Mouse (Mus musculus): ENCODE results near the gene Wdr60. TPM values are rescaled to one million over a fixed set of nuclear protein-coding genes. Genes with fewer than 3 reads are reported as not detected.
A peak's percentile ranks its signal among the peaks of the same experiment; 100 is the strongest.
"Not testable (repeated sequence)": the region's sequence is repeated elsewhere in the genome, so short reads cannot be mapped to it uniquely, and the experiment has no call there.

Gene Wdr60
- 10 to 100 TPM; 14.8 to 16.7 TPM for total RNA-seq (2021)
- long read RNA-seq, experiment 1, transcript Wdr60-201 (22 exons, 3,721 nt), result major isoform, 17 of 37 reads
- long read RNA-seq, experiment 1, partial matches to known transcripts, result 3 of 37 reads
- long read RNA-seq, experiment 1, other reads (novel, unspliced or antisense), result 17 of 37 reads
- long read RNA-seq, experiment 2, transcript Wdr60-201 (22 exons, 3,721 nt), result major isoform, 5 of 20 reads
- long read RNA-seq, experiment 2, partial matches to known transcripts, result 5 of 20 reads
- long read RNA-seq, experiment 2, other reads (novel, unspliced or antisense), result 10 of 20 reads

DNA sequence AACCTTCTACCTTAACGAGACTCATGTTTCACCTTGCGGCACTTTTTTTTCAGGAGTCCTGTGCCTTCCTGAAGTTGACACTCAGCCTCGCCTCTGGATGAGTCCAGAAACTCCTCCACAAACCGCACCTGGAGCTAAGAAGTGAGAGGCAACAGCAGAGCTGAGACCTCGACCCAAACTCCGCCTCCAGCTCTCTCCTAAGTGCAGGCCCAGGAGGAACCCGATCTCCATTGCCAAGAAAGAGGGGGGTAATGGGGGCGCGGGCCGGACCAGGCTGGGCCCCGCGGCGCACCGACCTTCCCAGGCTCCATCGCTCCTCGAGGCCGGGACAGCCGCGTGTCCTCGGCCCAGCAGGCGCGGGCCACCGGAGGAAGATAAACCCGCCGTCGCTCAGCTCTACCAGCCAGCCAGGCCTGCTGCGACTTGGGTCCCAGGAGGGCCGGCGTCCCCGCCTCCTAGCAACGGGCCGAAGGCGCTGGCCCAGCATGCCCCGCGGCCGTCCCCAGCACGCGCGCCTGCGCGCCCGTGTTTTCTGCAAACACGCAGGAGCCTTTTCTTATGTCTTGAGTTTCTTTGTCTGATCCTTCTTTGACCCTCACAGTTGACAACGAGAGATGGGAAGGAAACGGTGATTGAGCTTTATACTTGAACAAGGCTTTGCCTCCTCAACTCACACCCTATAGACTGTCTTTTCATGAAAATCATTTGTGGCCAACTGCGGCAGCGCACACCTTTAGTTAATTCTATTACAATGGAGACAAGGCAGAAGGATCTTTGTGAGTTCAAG, at the start of gene Wdr60:
Gene Wdr60 (minus strand): TSS at position 468 of the 787 bp plus-strand sequence.
- peak; percentile 90 for DNase-seq (ENCODE audit: low spot score)

GRCm38 (mm10) chr12:116308612-116309011, 45.8 kb upstream of the Wdr60 start:
- no peak for DNase-seq (ENCODE audit: low spot score)

DNA sequence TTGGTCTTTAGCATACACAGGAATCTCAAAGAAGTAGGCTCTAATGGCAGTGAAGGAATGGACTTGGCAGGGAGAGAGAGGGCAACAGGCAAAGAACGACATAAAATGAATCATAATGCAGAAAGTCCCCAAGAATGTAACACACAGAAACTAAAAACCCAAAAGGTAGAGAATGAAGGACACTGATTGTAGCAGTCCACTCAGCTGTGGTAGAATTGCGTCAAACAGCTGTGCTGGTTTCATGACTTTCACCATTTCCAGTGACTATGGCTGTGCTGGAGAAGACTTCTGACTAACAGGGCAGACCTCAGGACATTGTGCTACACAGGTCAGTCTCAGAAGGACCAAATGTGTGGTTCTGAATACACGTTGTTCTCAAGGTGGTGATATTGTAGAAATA, 45.0 kb upstream of the Wdr60 start:
- no peak for DNase-seq (ENCODE audit: low spot score)

DNA sequence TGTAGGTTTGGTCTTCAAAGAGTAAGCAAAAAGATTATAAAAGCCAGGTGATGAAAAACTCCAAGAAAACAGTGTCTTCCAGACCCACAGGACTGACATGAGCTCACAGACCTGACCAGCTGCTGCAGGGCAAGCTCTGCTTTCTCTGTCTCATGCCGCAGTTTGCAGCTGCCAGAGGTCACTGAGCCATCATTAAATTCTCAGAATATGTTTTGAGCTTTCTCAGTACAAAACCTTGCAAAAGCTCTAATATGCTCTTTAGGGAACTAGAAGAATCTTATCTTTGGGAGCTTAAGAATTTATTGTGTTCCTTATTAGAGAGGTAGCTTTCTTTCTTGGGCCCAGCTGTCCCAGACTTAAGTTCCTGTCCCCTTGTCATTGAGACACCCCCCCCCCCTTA, 43.2 kb upstream of the Wdr60 start:
- DNase-seq (ENCODE audit: low spot score), result peak; percentile 7

- DNase-seq (ENCODE audit: low spot score), result no peak
Observed at GRCm38 (mm10) chr12:116302181-116302580, 39.4 kb upstream of the Wdr60 start.

GRCm38 (mm10) chr12:116299906-116300305, 37.1 kb upstream of the Wdr60 start:
- DNase-seq (ENCODE audit: low spot score), result no peak

GRCm38 (mm10) chr12:116293599-116294292, 30.9 kb upstream of the Wdr60 start:
- no peak for DNase-seq (ENCODE audit: low spot score)

DNA sequence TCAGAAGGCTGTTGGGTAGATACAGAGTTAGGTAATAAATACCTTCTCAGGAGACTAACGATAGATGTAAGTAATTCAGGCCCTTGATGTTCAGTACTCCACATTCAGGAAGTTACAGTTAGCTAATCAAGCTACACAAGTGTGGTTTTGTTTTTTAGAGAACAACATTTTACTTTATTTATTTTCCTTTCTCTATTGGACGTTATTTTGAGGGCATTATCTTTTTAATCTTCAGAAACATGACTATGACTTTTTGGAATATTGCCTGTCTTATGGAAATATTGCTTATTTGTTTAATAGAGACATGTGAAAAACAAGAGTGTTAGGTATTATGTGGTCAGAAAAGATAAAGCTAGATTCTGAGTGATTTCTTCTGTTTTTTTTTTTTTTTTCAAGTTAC, 30.4 kb upstream of the Wdr60 start:
- no peak for DNase-seq (ENCODE audit: low spot score)

GRCm38 (mm10) chr12:116283511-116283910, 20.7 kb upstream of the Wdr60 start:
- DNase-seq (ENCODE audit: low spot score), result no peak

- DNase-seq (ENCODE audit: low spot score), result no peak
Observed at GRCm38 (mm10) chr12:116282856-116283255, 20.0 kb upstream of the Wdr60 start.

DNA sequence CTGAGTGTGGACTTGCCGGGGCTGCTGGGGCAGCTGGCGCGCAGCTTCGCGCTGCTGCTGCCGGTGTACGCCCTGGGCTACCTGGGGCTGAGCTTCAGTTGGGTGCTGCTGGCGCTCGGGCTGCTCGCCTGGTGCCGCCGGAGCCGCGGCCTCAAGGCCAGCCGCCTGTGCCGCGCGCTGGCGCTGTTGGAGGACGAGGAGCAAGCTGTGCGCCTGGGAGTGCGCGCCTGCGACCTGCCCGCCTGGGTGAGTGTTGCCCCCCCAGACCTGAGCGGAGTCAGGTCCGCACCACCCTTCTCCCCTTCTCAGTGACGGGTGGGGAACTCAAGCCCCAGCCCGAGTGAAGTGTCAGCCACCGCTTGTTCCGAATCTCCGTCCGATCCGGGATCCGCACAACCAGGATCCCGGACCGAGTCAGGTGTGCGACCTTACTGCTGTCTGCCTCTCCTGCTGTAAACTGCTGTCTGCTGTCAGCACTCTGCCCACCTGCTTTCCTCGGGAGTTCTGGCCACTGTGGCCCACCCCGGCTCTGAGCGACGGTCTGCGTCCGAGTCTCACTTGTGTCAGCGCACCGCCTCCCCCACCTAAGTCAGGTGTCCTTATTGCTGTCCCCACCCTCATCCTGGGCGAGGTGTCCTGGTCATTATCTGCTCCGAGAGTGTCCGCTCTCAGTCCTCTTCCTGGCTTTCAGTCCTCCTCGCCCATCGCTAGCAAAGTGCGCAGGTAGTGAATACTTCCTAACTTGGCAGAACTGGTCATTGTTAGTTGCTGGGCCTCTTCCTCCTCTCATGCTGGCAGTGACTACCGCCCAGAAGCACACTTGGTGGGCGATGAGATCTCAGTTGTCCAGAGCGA, 18.8 kb upstream of the Wdr60 start:
- peak; percentile 17 for DNase-seq (ENCODE audit: low spot score)

DNA sequence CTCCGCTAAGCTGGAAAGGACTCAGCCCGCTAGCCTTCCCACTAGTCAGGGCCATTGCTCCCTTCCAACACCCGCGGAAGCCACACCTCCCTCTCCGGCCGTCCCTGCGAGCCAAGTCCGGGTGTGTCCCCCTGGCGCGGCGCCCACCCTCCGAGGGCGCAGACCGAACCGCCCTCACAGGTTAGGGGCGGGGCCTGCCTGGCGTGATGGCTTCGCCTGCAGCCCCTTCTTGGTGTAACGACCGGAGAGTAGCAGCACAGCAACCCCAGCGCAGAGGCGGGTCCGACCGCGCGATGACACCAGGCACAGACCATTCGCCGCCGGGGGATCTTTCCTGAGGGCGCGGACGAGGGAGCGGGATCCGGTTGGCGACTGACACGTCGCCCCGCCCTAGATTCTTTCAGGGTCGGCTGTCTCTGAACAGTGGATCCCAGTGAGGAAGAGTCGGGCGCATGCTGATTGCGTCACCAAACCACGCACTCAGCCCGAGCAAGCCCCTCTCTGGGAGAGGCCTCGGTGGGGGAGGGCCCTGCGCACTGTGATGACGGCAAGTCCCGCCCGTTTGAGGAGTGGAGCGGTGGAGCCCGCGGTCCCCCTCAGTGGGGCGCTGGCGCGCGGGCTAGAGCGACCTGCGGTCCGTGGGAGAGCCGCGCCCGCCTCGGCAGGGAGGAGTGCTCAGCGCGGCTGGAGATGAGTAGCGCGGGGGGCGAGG, 18.0 kb upstream of the Wdr60 start, which contains the start of gene Esyt2:
Gene Esyt2 (plus strand): TSS at position 544 of the 712 bp plus-strand sequence.
- peak; percentile 100 for DNase-seq (ENCODE audit: low spot score)

DNA sequence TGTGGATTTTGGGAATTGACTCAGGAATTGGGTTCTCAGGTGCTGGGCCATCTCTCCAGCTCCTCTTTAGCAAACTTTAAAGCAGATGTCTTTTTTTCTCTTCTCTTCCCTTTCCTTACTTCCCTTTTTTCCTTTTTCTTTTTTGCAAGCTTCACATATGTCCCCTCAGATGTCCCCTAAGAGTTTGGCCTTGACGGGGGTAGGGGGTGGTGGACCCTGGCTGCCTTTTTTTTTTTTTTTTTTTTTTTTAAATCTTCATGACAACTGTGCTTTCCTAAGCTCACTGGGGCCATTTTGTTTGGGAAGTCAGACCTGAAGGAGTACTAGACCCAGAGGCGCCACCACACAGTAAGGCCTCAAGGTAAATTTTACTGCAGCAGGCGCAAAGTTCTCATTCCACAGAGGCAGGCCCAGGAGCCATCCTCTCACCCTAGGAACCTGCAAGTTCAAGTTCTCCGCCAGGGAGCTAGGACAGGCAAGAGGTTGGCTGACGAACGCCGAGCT, 17.4 kb upstream of the Wdr60 start:
- DNase-seq (ENCODE audit: low spot score), result no peak

DNA sequence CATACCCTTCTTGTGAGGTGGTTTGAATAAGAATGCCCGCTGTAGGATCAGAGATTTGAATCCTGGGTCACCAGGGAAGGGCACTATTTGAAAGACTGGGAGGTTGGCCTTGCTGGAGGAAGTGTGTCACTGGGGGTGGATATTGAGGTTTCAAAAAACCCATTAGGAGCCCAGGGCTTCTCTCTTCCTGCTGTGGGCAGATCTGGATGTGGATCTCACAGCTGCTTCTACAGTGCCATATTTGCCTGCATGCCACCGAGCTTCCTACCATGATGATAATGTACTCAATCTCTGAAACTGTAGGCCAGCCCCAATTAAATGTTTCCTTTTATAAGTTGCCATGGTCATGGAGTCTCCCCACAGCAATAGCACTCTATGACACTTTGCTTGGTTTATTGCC, 16.4 kb upstream of the Wdr60 start:
- no peak for DNase-seq (ENCODE audit: low spot score)

- no peak for DNase-seq (ENCODE audit: low spot score)
Observed at GRCm38 (mm10) chr12:116278541-116278940, 15.7 kb upstream of the Wdr60 start.

GRCm38 (mm10) chr12:116276961-116277360, 14.1 kb upstream of the Wdr60 start:
- DNase-seq (ENCODE audit: low spot score), result no peak

- no peak for DNase-seq (ENCODE audit: low spot score)
Observed at GRCm38 (mm10) chr12:116275631-116276030, 12.8 kb upstream of the Wdr60 start.

- not testable (repeated sequence) for DNase-seq (ENCODE audit: low spot score)
Observed at GRCm38 (mm10) chr12:116275086-116275485, 12.3 kb upstream of the Wdr60 start, which contains the start of gene Gm11027. Gm11027 (plus strand) TSS chr12:116275386.

DNA sequence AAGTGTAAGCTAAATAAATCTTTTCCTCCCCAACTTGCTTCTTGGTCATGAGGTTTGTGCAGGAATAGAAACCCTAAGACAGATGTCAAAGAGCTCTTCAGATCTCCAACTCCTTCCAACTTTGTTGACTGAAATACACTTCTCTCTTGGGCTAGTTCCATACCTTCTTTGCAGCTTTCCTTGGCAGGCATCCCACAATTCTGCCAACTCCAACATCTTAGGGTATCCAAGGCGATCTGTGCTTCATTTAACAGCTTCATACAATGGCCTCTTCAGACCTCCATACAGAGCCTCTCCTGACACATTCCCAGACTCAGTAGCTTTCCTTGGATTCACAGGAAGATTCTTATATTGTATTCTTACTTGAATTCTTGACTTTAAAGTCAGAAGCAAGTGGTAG, 10.9 kb upstream of the Wdr60 start:
- no peak for DNase-seq (ENCODE audit: low spot score)

DNA sequence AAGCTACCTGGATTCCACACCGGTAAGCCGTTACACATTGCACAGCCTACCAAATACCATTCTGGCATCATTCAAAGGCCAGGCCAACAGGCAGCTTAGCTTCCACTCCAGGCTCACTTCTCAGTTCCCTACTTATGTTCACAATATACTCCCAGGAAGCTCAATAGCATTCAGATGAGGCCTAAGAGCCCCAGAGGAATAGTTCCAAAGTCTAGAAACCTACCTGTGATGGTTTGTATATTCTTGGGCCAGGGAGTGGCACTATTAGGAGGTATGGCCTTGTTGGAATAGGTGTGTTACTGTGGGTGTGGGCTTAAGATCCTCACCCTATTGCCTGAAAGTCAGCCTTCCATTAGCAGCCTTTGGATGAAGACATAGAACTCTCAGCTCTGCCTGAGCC, 8.2 kb upstream of the Wdr60 start:
- DNase-seq (ENCODE audit: low spot score), result no peak

Data from gastrocnemius, adult 18-20 months (tissue).